Mouse (Mus musculus) spleen, adult 2 months (tissue): Measurements from ENCODE around the gene Wnt9a.

Experiments used
- CTCF ChIP-seq: fragments of 200-500 bp; IDR thresholded peaks from 2 replicates; pipeline ENCODE4 v1.5.1; 2011; ENCODE audit warnings: mild to moderate bottlenecking, inconsistent platforms; ENCODE audit not compliant: insufficient read depth, insufficient read length, insufficient replicate concordance; ENCODE audit errors: extremely low read depth
- POLR2A ChIP-seq: fragments of 200-500 bp; IDR thresholded peaks from 2 replicates; pipeline ENCODE4 v1.6.1; 2011; ENCODE audit warnings: low read depth, low read length, inconsistent platforms

GRCm38 (mm10) chr11:59290702-59291303, 15.9 kb upstream of the Wnt9a start, which contains the start of gene Wnt3a:
- no peak for TF ChIP-seq POLR2A
- no peak for TF ChIP-seq CTCF
